ENCODE assay signal across 28 mouse cellular contexts in genomic region chr4:84707961-84708360, GRCm38 (mm10). TPM values are rescaled to one million over a fixed set of nuclear protein-coding genes. Genes with fewer than 3 reads are reported as not detected.
DNase-seq lines count a peak whose midpoint lies in the region; ATAC-seq and TF ChIP-seq lines count a peak whose summit lies in the region.
"Had no signal": no experiment of that assay in that cellular context is flagged by ENCODE, and none has a peak within 500 bp of the region (broad histone marks: within the 10 kb centered on the region; RNA-seq: fewer than 3 reads in every experiment).

No protein-coding gene starts in this region.

- H3K4me3 ChIP-seq in heart, embryonic 11.5 days (ENCODE audit: low read depth, low read length) = no peak overlapping the region
- H3K4me3 ChIP-seq in liver, adult 2 months (ENCODE audit: insufficient read depth, low read depth, low read length) = no peak overlapping the region
- no peak overlapping the region for H3K4me3 ChIP-seq in liver, embryonic 11.5 days (ENCODE audit: low read depth, low read length)
- H3K4me3 ChIP-seq: kidney, embryonic 15.5 days; left cerebral cortex, adult 2 months; limb, embryonic 13.5 days; liver, embryonic 13.5 days; midbrain, embryonic 13.5 days; neural tube, embryonic 13.5 days; stomach, embryonic 15.5 days had no signal

- no peaks in the 10 kb centered on the region for H3K27me3 ChIP-seq in heart, embryonic 11.5 days (ENCODE audit: control insufficient read depth, insufficient read depth, low read length)
- H3K27me3 ChIP-seq in liver, adult 2 months (ENCODE audit: control insufficient read depth, insufficient read depth, low read length) = no peaks in the 10 kb centered on the region
- no peaks in the 10 kb centered on the region for H3K27me3 ChIP-seq in liver, embryonic 11.5 days (replicated peaks; ENCODE audit: control insufficient read depth, insufficient read depth, low read length)
- H3K27me3 ChIP-seq: CH12.LX; kidney, embryonic 15.5 days; limb, embryonic 13.5 days; liver, embryonic 13.5 days; midbrain, embryonic 13.5 days; neural tube, embryonic 13.5 days; stomach, embryonic 15.5 days had no signal

- no peaks in the 10 kb centered on the region for H3K9me3 ChIP-seq in heart, embryonic 11.5 days (replicated peaks; ENCODE audit: control insufficient read depth, low read length)
- no peaks in the 10 kb centered on the region for H3K9me3 ChIP-seq in liver, embryonic 11.5 days (ENCODE audit: control insufficient read depth, low read length)
- H3K9me3 ChIP-seq: kidney, embryonic 15.5 days; limb, embryonic 13.5 days; liver, embryonic 13.5 days; midbrain, embryonic 13.5 days; neural tube, embryonic 13.5 days; stomach, embryonic 15.5 days had no signal

- H3K9ac ChIP-seq in heart, embryonic 11.5 days (ENCODE audit: low read depth, low read length) = no peak overlapping the region
- no peak overlapping the region for H3K9ac ChIP-seq in liver, adult 2 months (ENCODE audit: low read depth, low read length)
- H3K9ac ChIP-seq in liver, embryonic 11.5 days (ENCODE audit: low read depth, low read length) = no peak overlapping the region
- H3K9ac ChIP-seq: hindbrain, embryonic 14.5 days; kidney, embryonic 15.5 days; limb, embryonic 13.5 days; liver, embryonic 13.5 days; midbrain, embryonic 13.5 days; neural tube, embryonic 13.5 days; stomach, embryonic 15.5 days had no signal

- TF ChIP-seq POLR2A in liver, adult 2 months (IDR thresholded peaks at IDR 0.05; ENCODE audit: extremely low read depth, insufficient read depth, low read length) = no peak

- no peaks in the 10 kb centered on the region for H3K79me2 ChIP-seq in liver, adult 2 months (ENCODE audit: control insufficient read depth, insufficient read depth, low read length)

- ATAC-seq in heart, embryonic 11.5 days (replicated peaks; ENCODE audit: insufficient number of reproducible peaks, low FRiP score, low TSS enrichment) = no peak
- ATAC-seq in liver, embryonic 11.5 days (replicated peaks; ENCODE audit: low FRiP score) = no peak
- ATAC-seq: activated CD4-positive, CD25-positive, alpha-beta regulatory T cell, adult 4 months; forebrain, embryonic 14.5 days; intestine, postnatal 0 days; midbrain, embryonic 13.5 days had no signal

- no peaks in the 10 kb centered on the region for H3K4me1 ChIP-seq in heart, embryonic 11.5 days (ENCODE audit: control insufficient read depth, insufficient read depth, low read length)
- no peaks in the 10 kb centered on the region for H3K4me1 ChIP-seq in liver, adult 2 months (ENCODE audit: control insufficient read depth, insufficient read depth, low read length)
- H3K4me1 ChIP-seq in liver, embryonic 11.5 days (replicated peaks; ENCODE audit: control insufficient read depth, insufficient read depth, low read length) = no peaks in the 10 kb centered on the region
- H3K4me1 ChIP-seq: kidney, embryonic 15.5 days; liver, embryonic 13.5 days; midbrain, embryonic 13.5 days; neural tube, embryonic 13.5 days; stomach, embryonic 15.5 days had no signal

- no peak overlapping the region for H3K4me2 ChIP-seq in heart, embryonic 11.5 days
- H3K4me2 ChIP-seq in liver, embryonic 11.5 days = no peak overlapping the region
- H3K4me2 ChIP-seq: hindbrain, embryonic 14.5 days; kidney, embryonic 15.5 days; limb, embryonic 13.5 days; liver, embryonic 13.5 days; midbrain, embryonic 13.5 days; neural tube, embryonic 13.5 days; stomach, embryonic 15.5 days had no signal

- no peaks in the 10 kb centered on the region for H3K36me3 ChIP-seq in heart, embryonic 11.5 days (ENCODE audit: control insufficient read depth, insufficient read depth, low read length)
- H3K36me3 ChIP-seq in liver, adult 2 months (ENCODE audit: control insufficient read depth, insufficient read depth, low read length) = no peaks in the 10 kb centered on the region
- H3K36me3 ChIP-seq in liver, embryonic 11.5 days (ENCODE audit: control insufficient read depth, insufficient read depth, low read length) = no peaks in the 10 kb centered on the region
- H3K36me3 ChIP-seq: kidney, embryonic 15.5 days; limb, embryonic 13.5 days; liver, embryonic 13.5 days; midbrain, embryonic 13.5 days; neural tube, embryonic 13.5 days; stomach, embryonic 15.5 days had no signal

- H3K27ac ChIP-seq in heart, embryonic 11.5 days (ENCODE audit: low read depth, low read length) = no peak overlapping the region
- H3K27ac ChIP-seq in liver, adult 2 months (replicated peaks; ENCODE audit: insufficient read depth, low read depth, low read length) = no peak overlapping the region
- H3K27ac ChIP-seq in liver, embryonic 11.5 days (ENCODE audit: low read depth, low read length) = no peak overlapping the region
- H3K27ac ChIP-seq: hindbrain, embryonic 14.5 days; kidney, embryonic 15.5 days; left cerebral cortex, adult 2 months; limb, embryonic 13.5 days; liver, embryonic 13.5 days; macrophage; midbrain, embryonic 13.5 days; neural tube, embryonic 13.5 days; stomach, embryonic 15.5 days had no signal

- DNase-seq in adrenal gland, adult (ENCODE audit: inconsistent age in 2 of 2, low spot score in 1 of 2) = peak; percentile 11 to 61
- no peak for DNase-seq in adrenal gland, postnatal 4 days (ENCODE audit: low spot score in 2 of 2)
- DNase-seq in heart, adult 18-20 months = peak; percentile 31 to 52
- DNase-seq in liver, adult 2 months (ENCODE audit: extremely low read depth, low read depth, low spot score) = peak; percentile 4
- DNase-seq in liver, embryonic 11.5 days (ENCODE audit: low spot score) = no peak
- no peak for DNase-seq in retina, embryonic 14.5 days (ENCODE audit: low spot score)
- DNase-seq in embryo, embryonic 10 days (ENCODE audit: low spot score) = no peak
- DNase-seq: cerebellum, adult 18-20 months; cerebellum, postnatal 25 days; kidney, postnatal 25 days; liver, embryonic 13.5 days; lung, adult 2 months; lung, postnatal 10 days had no signal

- WGBS in heart, embryonic 11.5 days (ENCODE audit: insufficient replicate concordance) = 51% methylated on average over 5 of the region's 5 CpGs
- 67% methylated on average over 5 of the region's 5 CpGs for WGBS in liver, adult 2 months
- 69% methylated on average over 5 of the region's 5 CpGs for WGBS in liver, embryonic 11.5 days

- TF ChIP-seq CTCF in liver, adult 2 months (IDR thresholded peaks at IDR 0.05; ENCODE audit: low read depth, low read length) = no peak

RNA-seq across cellular contexts. Expression of gene Bnc2, which starts 32.9 kb away (rescaled TPM):
- 10 to 100 TPM; 14.6 to 17.3 TPM for total RNA-seq in adrenal gland, postnatal 4 days (2021)
- 1 to 10 TPM; 5.6 to 6.4 TPM for total RNA-seq in heart, adult 18-20 months (2021)
- polyA plus RNA-seq in heart, embryonic 11.5 days (2014; fragmentation: Nextera tagmentation; extraction: Ambion mirVana) = 1.7 and 2.9 TPM in 2 replicates
- total RNA-seq in liver, adult 2 months (2014; rRNA removed) = 0.09 and 0.40 TPM in 2 replicates
- 0.06 and 0.12 TPM in 2 replicates for polyA plus RNA-seq in liver, adult 2 months (2012; rRNA removed)
- polyA plus RNA-seq in liver, embryonic 11.5 days (2014; fragmentation: Nextera tagmentation; extraction: Ambion mirVana) = 4.1 and 7.0 TPM in 2 replicates
- total RNA-seq: CH12.LX; hematopoietic stem cell, adult 5-6 weeks; megakaryocyte-erythroid progenitor cell, adult 5-6 weeks had no signal
- polyA plus RNA-seq: activated CD4-positive, CD25-positive, alpha-beta regulatory T cell, adult 4 months had no signal

Comparison
In these comparisons a context has a peak if more than half of its experiments do, and no peak if none do; other contexts are left out.
1. DNase-seq: peak in adrenal gland, adult (2 of 2), heart, adult 18-20 months (2 of 2) and liver, adult 2 months (single experiment); none in adrenal gland, postnatal 4 days (0 of 2), liver, embryonic 11.5 days (single experiment), retina, embryonic 14.5 days (single experiment) and embryo, embryonic 10 days (single experiment).